Mouse (Mus musculus) midbrain, postnatal 0 days (tissue): ENCODE results near the gene Dlgap3. TPM values are rescaled to one million over a fixed set of nuclear protein-coding genes. Genes with fewer than 3 reads are reported as not detected.

Experiments used
- ATAC-seq: fragments of 200-750 bp; cut with Nextera tagmentation; 2 replicates; pipeline ENCODE4 v1.8.0; 2017; ENCODE audit warnings: moderate number of reproducible peaks, mild to moderate bottlenecking, moderate TSS enrichment, moderate library complexity; ENCODE audit not compliant: low FRiP score
- DNase-seq: peaks from one replicate; pipeline ENCODE4 v3.0.0-alpha.2; 2015; ENCODE audit warnings: low spot score
- H3K27ac ChIP-seq: fragments of 300-500 bp; sonication (generic); 2 replicates; pipeline ENCODE4 v1.5.1; 2014; ENCODE audit warnings: low read depth, mild to moderate bottlenecking, low read length, mixed read lengths
- H3K27me3 ChIP-seq: fragments of 300-500 bp; sonication (generic); 2 replicates; pipeline ENCODE4 v1.6.1; 2014; ENCODE audit warnings: low read length, control low read depth, mixed read lengths; ENCODE audit not compliant: insufficient read depth
- H3K36me3 ChIP-seq: fragments of 300-500 bp; sonication (generic); 2 replicates; pipeline ENCODE4 v1.6.1; 2014; ENCODE audit warnings: low read length, control low read depth, mixed read lengths; ENCODE audit not compliant: insufficient read depth
- H3K4me1 ChIP-seq: fragments of 300-500 bp; sonication (generic); 2 replicates; pipeline ENCODE4 v1.6.1; 2014; ENCODE audit warnings: mild to moderate bottlenecking, control low read depth, antibody characterized with exemption, low read length, mixed read lengths; ENCODE audit not compliant: insufficient read depth
- H3K4me2 ChIP-seq: fragments of 300-500 bp; sonication (generic); 2 replicates; pipeline ENCODE4 v1.6.1; 2014; ENCODE audit warnings: low read depth, mild to moderate bottlenecking, low read length, mixed read lengths; ENCODE audit not compliant: poor library complexity, severe bottlenecking
- H3K4me3 ChIP-seq: fragments of 300-500 bp; sonication (generic); 2 replicates; pipeline ENCODE4 v1.5.1; 2014; ENCODE audit warnings: low read depth, mild to moderate bottlenecking, low read length, moderate library complexity
- H3K9ac ChIP-seq: fragments of 300-500 bp; sonication (generic); replicated peaks from 2 replicates; pipeline ENCODE4 v1.6.1; 2014; ENCODE audit warnings: mild to moderate bottlenecking, low read length, moderate library complexity, mixed read lengths; ENCODE audit not compliant: poor library complexity, severe bottlenecking
- H3K9me3 ChIP-seq: fragments of 300-500 bp; sonication (generic); 2 replicates; pipeline ENCODE4 v1.6.1; 2016; ENCODE audit warnings: low read length, control low read depth
- CTCF ChIP-seq: IDR thresholded peaks from 2 replicates; pipeline ENCODE4 v1.5.1; 2016; ENCODE audit warnings: antibody characterized with exemption, mild to moderate bottlenecking
- WGBS: fragments of 180-500 bp; shearing (Covaris S2); extraction: QIAGEN DNeasy Blood & Tissue Kit; methylation state at CpG from one replicate; pipeline ENCODE4 v1.1.7; 2014; 5-methylcytosine and 5-hydroxymethylcytosine counted together
- polyA plus RNA-seq: library from polyadenylated mRNA; unstranded; fragments of >200 nt; fragmentation: Nextera tagmentation; extraction: Ambion mirVana; gene quantifications from 2 replicates; pipeline ENCODE4 v1.2.1, GENCODE M21; 2015
- total RNA-seq: library from RNA; depleted of rRNA; stranded (reverse); fragments of >200 nt; gene quantifications from 2 replicates; pipeline ENCODE4 v1.2.3, GENCODE M21; 2014

Dlgap3 gene
- total and polyA plus RNA-seq, 2 experiments from 2014 or later, result 34.5 to 156 TPM

- 48% methylated on average over 6 of the region's 9 CpGs for WGBS
These were observed 46.8 kb downstream of the Dlgap3 start for GRCm38 (mm10) chr4:127215799-127216198.

DNA sequence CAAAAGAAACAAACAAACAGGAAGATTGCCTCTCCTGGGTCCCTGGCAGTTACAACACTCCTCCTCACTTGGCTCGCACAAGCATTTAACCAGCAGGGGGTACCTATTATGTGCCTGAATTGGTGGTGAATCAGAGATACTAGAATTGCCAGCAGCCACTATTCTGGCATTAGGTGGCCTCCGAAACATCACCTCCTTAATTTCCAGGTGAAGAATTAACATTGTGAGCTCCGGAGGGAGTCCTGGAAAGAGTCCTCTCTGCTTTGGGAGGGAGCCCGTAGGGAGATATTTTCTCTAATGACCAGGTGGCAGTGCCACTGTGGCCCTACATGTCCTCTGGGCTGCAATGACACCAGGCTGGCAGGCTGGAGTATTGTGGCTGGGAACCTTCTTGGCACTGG lies 47.2 kb downstream of the Dlgap3 start:
- WGBS, result 72% methylated on average over 4 of the region's 4 CpGs
- H3K4me3 ChIP-seq, result no peak overlapping the region
- no peak overlapping the region for H3K9ac ChIP-seq
- H3K27ac ChIP-seq, result no peak overlapping the region
- H3K4me1 ChIP-seq, result no peaks in the 10 kb centered on the region
- H3K27me3 ChIP-seq, result no peaks in the 10 kb centered on the region
- H3K4me2 ChIP-seq, result no peak overlapping the region
- DNase-seq, result no peak
- no peak for ATAC-seq
- no peaks in the 10 kb centered on the region for H3K9me3 ChIP-seq
- H3K36me3 ChIP-seq, result peaks cover 18% of the 10 kb centered on the region; the same call in 1 of the 2 replicates
- TF ChIP-seq CTCF, result no peak

More at GRCm38 (mm10) chr4:127215799-127216198, 46.8 kb downstream of the Dlgap3 start:
- Histone ChIP-seq H3K9me3 (no peaks in the 10 kb centered on the region), H3K36me3 (peaks cover 18% of the 10 kb centered on the region; the same call in 1 of the 2 replicates), H3K27me3 (no peaks in the 10 kb centered on the region), H3K4me1 (no peaks in the 10 kb centered on the region), H3K4me2 (no peak overlapping the region), H3K4me3 (no peak overlapping the region), H3K27ac (no peak overlapping the region), H3K9ac (no peak overlapping the region)
- ATAC-seq, result no peak
- TF ChIP-seq CTCF, result no peak
- DNase-seq, result no peak

- WGBS, result 62% methylated on average over 11 of the region's 11 CpGs
- ATAC-seq (no peak), DNase-seq (no peak)
- H3K27ac ChIP-seq, result no peak overlapping the region
- peaks cover 16% of the 10 kb centered on the region; the same call in 1 of the 2 replicates for H3K36me3 ChIP-seq
- H3K4me1 ChIP-seq, result no peaks in the 10 kb centered on the region
- no peaks in the 10 kb centered on the region for H3K9me3 ChIP-seq
- TF ChIP-seq CTCF, result no peak
- no peak overlapping the region for H3K4me2 ChIP-seq
- no peak overlapping the region for H3K9ac ChIP-seq
- H3K27me3 ChIP-seq, result no peaks in the 10 kb centered on the region
- no peak overlapping the region for H3K4me3 ChIP-seq
These were observed 48.0 kb downstream of the Dlgap3 start for GRCm38 (mm10) chr4:127217048-127217447.

GRCm38 (mm10) chr4:127223291-127223690 lies 54.3 kb downstream of the Dlgap3 start:
- Histone ChIP-seq H3K4me1 (no peaks in the 10 kb centered on the region), H3K9ac (no peak overlapping the region), H3K4me3 (no peak overlapping the region), H3K4me2 (no peak overlapping the region), H3K27me3 (no peaks in the 10 kb centered on the region), H3K9me3 (no peaks in the 10 kb centered on the region), H3K36me3 (0 out of 2 replicates have a peak, but pooled peaks cover 9% of the 10 kb centered on the region), H3K27ac (no peak overlapping the region)
- 45% methylated on average over 10 of the region's 10 CpGs for WGBS
- ATAC-seq (no peak), DNase-seq (no peak)
- TF ChIP-seq CTCF, result no peak

DNA sequence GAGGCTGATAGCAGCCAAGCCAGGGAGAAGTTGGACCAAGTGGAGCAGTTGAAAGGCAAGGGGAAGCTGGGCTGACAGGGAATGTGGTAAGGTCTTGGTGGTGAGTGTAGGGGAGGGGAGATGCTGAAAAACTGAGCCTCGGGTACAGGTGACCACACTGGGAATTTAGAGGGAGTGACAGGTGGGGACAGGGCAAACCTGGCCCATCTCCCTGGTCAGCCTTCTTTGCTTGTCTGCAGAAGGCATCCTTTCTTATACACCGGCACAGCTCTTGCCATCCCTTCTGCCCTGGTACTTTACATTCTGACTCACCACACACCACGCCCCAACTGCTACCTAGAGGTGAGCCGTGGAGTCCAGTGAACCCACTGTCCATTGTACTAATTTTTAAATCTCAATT lies 54.8 kb downstream of the Dlgap3 start:
- H3K4me1 ChIP-seq, result no peaks in the 10 kb centered on the region
- H3K9me3 ChIP-seq, result no peaks in the 10 kb centered on the region
- ATAC-seq (no peak), DNase-seq (no peak)
- no peaks in the 10 kb centered on the region for H3K27me3 ChIP-seq
- TF ChIP-seq CTCF, result no peak
- H3K9ac ChIP-seq, result no peak overlapping the region
- 0 out of 2 replicates have a peak, but pooled peaks cover 13% of the 10 kb centered on the region for H3K36me3 ChIP-seq
- H3K4me2 ChIP-seq, result no peak overlapping the region
- 66% methylated on average over 4 of the region's 4 CpGs for WGBS
- H3K4me3 ChIP-seq, result no peak overlapping the region
- H3K27ac ChIP-seq, result no peak overlapping the region

DNA sequence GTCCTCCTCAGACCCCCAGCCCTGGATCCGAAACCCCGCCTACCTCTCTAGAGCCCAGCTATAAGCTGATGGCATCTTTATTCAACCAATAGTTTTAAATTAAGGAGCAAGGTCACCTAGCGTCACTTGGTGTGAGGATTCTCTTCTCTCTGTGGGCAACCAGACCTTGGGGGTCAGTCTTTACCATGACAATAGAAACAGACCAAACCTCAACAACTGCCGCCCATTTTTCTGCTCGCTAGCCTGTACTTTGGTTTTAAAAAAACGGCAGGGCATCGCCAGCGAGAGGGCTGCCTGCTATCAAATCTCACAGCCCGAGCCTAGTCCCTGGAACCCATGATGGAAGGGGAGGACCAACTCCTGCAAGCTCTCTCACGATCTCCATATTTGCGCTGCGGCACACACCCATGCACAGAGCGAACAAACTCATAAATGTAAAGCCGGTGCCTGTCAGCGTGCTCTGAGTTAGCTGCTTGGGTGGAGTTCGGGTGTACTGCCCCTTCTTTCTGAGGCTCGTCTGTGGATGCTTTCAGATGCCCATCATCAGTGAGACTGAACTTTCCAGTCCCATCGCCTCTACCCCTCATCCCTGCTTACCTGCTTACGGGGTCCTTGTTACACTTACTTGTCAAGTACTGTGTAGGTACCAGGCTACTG lies 55.6 kb downstream of the Dlgap3 start:
- TF ChIP-seq CTCF, result no peak

More for the DNA sequence above, 55.6 kb downstream of the Dlgap3 start:
- H3K4me1 ChIP-seq, result no peaks in the 10 kb centered on the region
- H3K27ac ChIP-seq, result no peak overlapping the region
- H3K9ac ChIP-seq, result no peak overlapping the region
- H3K27me3 ChIP-seq, result no peaks in the 10 kb centered on the region
- no peaks in the 10 kb centered on the region for H3K9me3 ChIP-seq
- no peak overlapping the region for H3K4me3 ChIP-seq
- 0 out of 2 replicates have a peak, but pooled peaks cover 13% of the 10 kb centered on the region for H3K36me3 ChIP-seq
- no peak for DNase-seq
- 27% methylated on average over 19 of the region's 19 CpGs for WGBS
- H3K4me2 ChIP-seq, result no peak overlapping the region
- no peak for ATAC-seq
